Mouse (Mus musculus) CH12.LX (cell line): ENCODE measurements around the gene Rergl. TPM values are rescaled to one million over a fixed set of nuclear protein-coding genes. Genes with fewer than 3 reads are reported as not detected.

Experiments
- DNase-seq: peaks from one replicate; pipeline ENCODE4 v3.0.0-alpha.2; 2013; ENCODE audit errors: extremely low read depth
- H3K27ac ChIP-seq: 2 replicates; pipeline ENCODE4 v1.5.1; 2012; ENCODE audit warnings: low read depth, mild to moderate bottlenecking, control low read depth, moderate library complexity; ENCODE audit not compliant: insufficient read depth
- H3K27me3 ChIP-seq: replicated peaks from 2 replicates; pipeline ENCODE3; 2012; ENCODE audit warnings: inconsistent platforms
- H3K36me3 ChIP-seq, 2 experiments: replicated peaks in 1 of 2; 2 replicates each; pipeline versions ENCODE3 to v1.6.1; 2012; ENCODE audit warnings: inconsistent platforms in 1 of 2, low read length in 1 of 2, mild to moderate bottlenecking in 1 of 2, mixed read lengths in 1 of 2, moderate library complexity in 1 of 2; ENCODE audit not compliant: control insufficient read depth in 1 of 2, insufficient read depth in 1 of 2
- H3K4me1 ChIP-seq, 2 experiments: 2 replicates each; pipeline ENCODE4 v1.6.1; 2012; ENCODE audit warnings: inconsistent platforms in 1 of 2, moderate library complexity in 1 of 2; ENCODE audit not compliant: insufficient read depth in 2 of 2, control insufficient read depth in 1 of 2
- H3K4me2 ChIP-seq: 2 replicates; pipeline ENCODE4 v1.6.1; 2012; ENCODE audit warnings: low read depth, mild to moderate bottlenecking, control low read depth; ENCODE audit not compliant: poor library complexity, insufficient read depth, severe bottlenecking
- H3K4me3 ChIP-seq, 3 experiments: fragments of 150-350 bp in 1 of 3; sonication (generic) in 1 of 3; replicated peaks in 1 of 3; 2 replicates each; pipeline versions ENCODE3 to v1.5.1; 2011 to 2012; ENCODE audit warnings: low read depth in 2 of 3, low read length in 2 of 3, mild to moderate bottlenecking in 2 of 3, moderate library complexity in 2 of 3, control low read depth in 1 of 3, improper control_type of control experiment in 1 of 3, inconsistent platforms in 1 of 3, mixed read lengths in 1 of 3; ENCODE audit not compliant: poor library complexity in 1 of 3
- H3K79me2 ChIP-seq: replicated peaks from 2 replicates; pipeline ENCODE4 v1.6.1; 2012; ENCODE audit warnings: mild to moderate bottlenecking, moderate library complexity; ENCODE audit not compliant: control insufficient read depth, poor library complexity, insufficient read depth, severe bottlenecking; ENCODE audit errors: extremely low read depth
- H3K9ac ChIP-seq: 2 replicates; pipeline ENCODE4 v1.6.1; 2012; ENCODE audit warnings: low read depth, mild to moderate bottlenecking, control low read depth, moderate library complexity; ENCODE audit not compliant: insufficient read depth
- H3K9me3 ChIP-seq: replicated peaks from 2 replicates; pipeline ENCODE3; 2012; ENCODE audit warnings: low read length, inconsistent platforms, mixed read lengths
- BHLHE40 ChIP-seq: IDR thresholded peaks from 2 replicates; pipeline ENCODE4 v1.6.1; 2011; ENCODE audit warnings: mild to moderate bottlenecking, low read depth, low read length, improper control_type of control experiment
- CTCF ChIP-seq, 2 experiments: IDR thresholded peaks in 1 of 2; conservative IDR thresholded peaks in 1 of 2; 2 replicates each; pipeline ENCODE4 v1.5.1; 2011 to 2012; ENCODE audit warnings: low read depth in 2 of 2, low read length in 2 of 2, improper control_type of control experiment in 1 of 2, inconsistent platforms in 1 of 2, mild to moderate bottlenecking in 1 of 2, moderate library complexity in 1 of 2
- EP300 ChIP-seq: IDR thresholded peaks from 2 replicates; pipeline ENCODE4 v1.6.1; 2011; ENCODE audit warnings: low read length, improper control_type of control experiment
- ETS1 ChIP-seq: conservative IDR thresholded peaks from 2 replicates; pipeline ENCODE4 v1.6.1; 2012; ENCODE audit warnings: low read depth, mild to moderate bottlenecking, inconsistent platforms, low read length, improper control_type of control experiment, moderate library complexity
- IRF4 ChIP-seq: IDR thresholded peaks from 2 replicates; pipeline ENCODE4 v1.6.1; 2014; ENCODE audit warnings: low read depth, mild to moderate bottlenecking, inconsistent platforms, low read length, improper control_type of control experiment
- JUN ChIP-seq: IDR thresholded peaks from 2 replicates; pipeline ENCODE4 v1.6.1; 2011; ENCODE audit warnings: low read depth, mild to moderate bottlenecking, low read length, improper control_type of control experiment, moderate library complexity; ENCODE audit not compliant: insufficient read depth
- JUND ChIP-seq: conservative IDR thresholded peaks from 2 replicates; pipeline ENCODE4 v1.6.1; 2011; ENCODE audit warnings: low read depth, low read length, improper control_type of control experiment
- MAX ChIP-seq: IDR thresholded peaks from 2 replicates; pipeline ENCODE4 v1.6.1; 2011; ENCODE audit warnings: low read length, improper control_type of control experiment
- MAZ ChIP-seq: IDR thresholded peaks from 2 replicates; pipeline ENCODE4 v1.6.1; 2012; ENCODE audit warnings: low read depth, mild to moderate bottlenecking, inconsistent platforms, low read length, improper control_type of control experiment, moderate library complexity
- MXI1 ChIP-seq: IDR thresholded peaks from 2 replicates; pipeline ENCODE4 v1.6.1; 2011; ENCODE audit warnings: mild to moderate bottlenecking, low read depth, low read length, improper control_type of control experiment
- MYC ChIP-seq: IDR thresholded peaks from 2 replicates; pipeline ENCODE4 v1.6.1; 2011; ENCODE audit warnings: low read depth, mild to moderate bottlenecking, improper control_type of control experiment, low read length
- NELFE ChIP-seq: IDR thresholded peaks from 2 replicates; pipeline ENCODE4 v1.6.1; 2011; ENCODE audit warnings: low read depth, low read length, improper control_type of control experiment
- POLR2AphosphoS2 ChIP-seq: IDR thresholded peaks from 2 replicates; pipeline ENCODE4 v1.6.1; 2011; ENCODE audit warnings: low read depth, low read length, improper control_type of control experiment
- RAD21 ChIP-seq: IDR thresholded peaks from 2 replicates; pipeline ENCODE4 v1.6.1; 2011; ENCODE audit warnings: low read depth, mild to moderate bottlenecking, low read length, improper control_type of control experiment, moderate library complexity
- RCOR1 ChIP-seq: conservative IDR thresholded peaks from 2 replicates; pipeline ENCODE4 v1.6.1; 2012; ENCODE audit warnings: low read depth, mild to moderate bottlenecking, inconsistent platforms, low read length, improper control_type of control experiment
- SMC3 ChIP-seq: IDR thresholded peaks from 2 replicates; pipeline ENCODE4 v1.6.1; 2011; ENCODE audit warnings: low read depth, low read length, improper control_type of control experiment
- USF1 ChIP-seq: IDR thresholded peaks from 2 replicates; pipeline ENCODE4 v1.6.1; 2014; ENCODE audit warnings: low read depth, mild to moderate bottlenecking, inconsistent platforms, low read length, improper control_type of control experiment
- ZC3H11A ChIP-seq: IDR thresholded peaks from 2 replicates; pipeline ENCODE4 v1.6.1; 2012; ENCODE audit warnings: low read depth, mild to moderate bottlenecking, inconsistent platforms, low read length, improper control_type of control experiment
- dilution Hi-C: fragments of 300-500 bp; cut with MboI; formaldehyde crosslinking; loops from 2 replicates; pipeline ENCODE4 v1.14.3; 2020; ENCODE audit warnings: low sequenced_read_pairs; ENCODE audit not compliant: extremely low pct_unique_long_range_greater_than_20kb, extremely low pct_ligation_motif_present
- in situ Hi-C: fragments of 300-500 bp; cut with MboI; formaldehyde crosslinking; loops from 3 replicates; pipeline ENCODE4 v1.14.3; 2019; ENCODE audit warnings: low sequenced_read_pairs, low pct_ligation_motif_present, low pct_unique_long_range_greater_than_20kb, mixed read lengths
- polyA plus RNA-seq: library from polyadenylated mRNA; unstranded; fragments of >175 nt; gene quantifications from 2 replicates; pipeline ENCODE4 v1.2.1, GENCODE M21; 2012; ENCODE audit warnings: low read depth; ENCODE audit not compliant: insufficient read length
- total RNA-seq, 2 experiments: library from RNA; depleted of rRNA; stranded (reverse); fragments of 300-350 nt in 1 of 2; fragments of >200 nt in 1 of 2; gene quantifications; 2 replicates each; pipeline ENCODE4 v1.2.3; 2012 to 2014

Rergl gene
- not detected in 2 replicates for total RNA-seq (2012; rRNA removed)
- not detected in 2 replicates for total RNA-seq (2014; rRNA removed)
- not detected in 2 replicates for polyA plus RNA-seq

DNA sequence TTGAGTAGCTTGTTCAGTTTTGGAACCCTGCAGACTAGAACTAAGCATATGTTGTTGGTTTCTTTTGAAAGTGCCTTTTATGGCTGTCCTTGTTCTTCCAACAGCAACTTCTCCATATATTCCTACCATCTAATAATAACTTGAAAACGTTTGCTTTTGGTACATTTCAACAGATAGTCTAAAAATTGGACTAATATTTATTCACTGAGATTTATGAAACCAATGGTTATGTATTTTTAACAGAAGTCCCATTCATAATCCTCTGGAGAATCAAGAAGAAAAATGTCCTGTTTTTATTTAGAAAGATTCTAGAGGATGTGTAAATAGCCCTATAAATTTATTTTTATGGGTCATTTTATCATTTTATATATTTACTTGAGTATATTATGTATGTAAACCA lies at the start of gene Rergl:
Gene Rergl, minus strand, starts transcription at position 101 of the 400 bp plus-strand sequence.
- Histone ChIP-seq H3K27ac (no peak within 1 kb of the TSS), H3K9me3 (peaks cover 31% of the 10 kb centered on the region), H3K27me3 (no peaks in the 10 kb centered on the region), H3K79me2 (no peaks in the 10 kb centered on the region), H3K4me2 (no peak within 1 kb of the TSS), H3K4me1 (no peaks in the 10 kb centered on the region), H3K9ac (no peak within 1 kb of the TSS), H3K36me3 (no peaks in the 10 kb centered on the region), H3K4me3 (no peak within 1 kb of the TSS)
- in situ Hi-C loops (no loop called here), dilution Hi-C loops (no loop called here)
- DNase-seq, result no peak
- TF ChIP-seq RCOR1 (no peak), MAZ (no peak), MXI1 (no peak), ETS1 (no peak), NELFE (no peak), MAX (no peak), JUND (no peak), MYC (no peak), IRF4 (no peak), BHLHE40 (no peak), USF1 (no peak), EP300 (no peak)

- H3K4me2 ChIP-seq, result no peak overlapping the region
- H3K79me2 ChIP-seq, result no peaks in the 10 kb centered on the region
- in situ Hi-C loops (no loop called here), dilution Hi-C loops (no loop called here)
- TF ChIP-seq SMC3, result no peak
- no peak for TF ChIP-seq MYC
- TF ChIP-seq CTCF (conservative IDR thresholded peaks at IDR 0.05 in 1 of 2, IDR thresholded peaks at IDR 0.05 in 1 of 2; ENCODE audit: low read depth in 2 of 2, low read length in 2 of 2), result peak in 1 of 2 experiments; percentile 33; a peak in 2 of 4 replicates
- no peak for TF ChIP-seq JUN
- no peak for TF ChIP-seq ZC3H11A
- no peak for TF ChIP-seq POLR2AphosphoS2
- peak; percentile 25 for TF ChIP-seq RAD21
- TF ChIP-seq ETS1, result no peak
- H3K9me3 ChIP-seq, result peaks cover 24% of the 10 kb centered on the region
- no peak overlapping the region for H3K4me3 ChIP-seq
- no peaks in the 10 kb centered on the region for H3K36me3 ChIP-seq
- no peak overlapping the region for H3K9ac ChIP-seq
- no peak overlapping the region for H3K27ac ChIP-seq
- H3K27me3 ChIP-seq, result no peaks in the 10 kb centered on the region
- no peaks in the 10 kb centered on the region for H3K4me1 ChIP-seq
- DNase-seq, result no peak
Observed at GRCm38 (mm10) chr6:139538469-139538868, 36.7 kb upstream of the Rergl start.
